Mouse (Mus musculus): Measurements from ENCODE around the gene Acap2. TPM values are rescaled to one million over a fixed set of nuclear protein-coding genes. Genes with fewer than 3 reads are reported as not detected.

Acap2 gene
- total and polyA plus RNA-seq, 3 experiments = 17.2 to 19.1 TPM; not detected in 1

DNA sequence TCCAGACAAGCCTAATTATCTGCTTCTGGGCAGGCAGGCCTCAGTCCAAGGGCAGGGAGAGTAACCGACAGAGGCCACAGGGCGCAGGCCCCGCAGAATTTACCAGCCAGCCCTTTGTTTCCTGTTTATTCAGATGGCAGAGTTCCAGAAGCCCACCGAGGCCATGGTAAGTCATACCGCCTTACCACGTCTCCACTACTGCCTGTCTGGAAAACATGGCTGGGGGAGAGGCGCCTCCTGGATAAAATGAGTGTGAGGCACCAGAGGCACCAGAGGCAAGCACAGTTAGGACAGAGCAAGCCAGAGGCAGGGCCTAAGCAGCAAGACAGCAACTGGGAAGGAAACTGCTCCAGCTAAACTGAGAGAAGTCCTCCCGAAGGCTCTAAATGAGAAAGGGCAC, 65.5 kb downstream of the Acap2 start:
- DNase-seq (ENCODE audit: low read depth, low spot score) = no peak
- no peak overlapping the region for H3K27ac ChIP-seq (ENCODE audit: control insufficient read depth, low read depth, low read length)
- no peaks in the 10 kb centered on the region for H3K79me2 ChIP-seq (ENCODE audit: control insufficient read depth, insufficient read depth, low read length, poor library complexity)
- H3K27me3 ChIP-seq (ENCODE audit: control insufficient read depth in 1 of 2, insufficient read depth in 2 of 2, low read length in 2 of 2) = no peaks in the 10 kb centered on the region
- no peak overlapping the region for H3K9ac ChIP-seq (ENCODE audit: control insufficient read depth, low read depth, low read length, poor library complexity, severe bottlenecking)
- H3K36me3 ChIP-seq (ENCODE audit: control insufficient read depth in 1 of 2, insufficient read depth in 2 of 2, low read length in 2 of 2) = peaks cover 0 to 6% of the 10 kb centered on the region in 2 experiments; a peak in 2 of 4 replicates
- H3K9me3 ChIP-seq (replicated peaks; ENCODE audit: insufficient read depth, low read length) = no peaks in the 10 kb centered on the region
- no peaks in the 10 kb centered on the region for H3K4me1 ChIP-seq (ENCODE audit: control insufficient read depth in 1 of 2, insufficient read depth in 2 of 2, low read length in 2 of 2)
- TF ChIP-seq RAD21 (IDR thresholded peaks at IDR 0.05; ENCODE audit: low read depth, low read length) (no peak), SIN3A (IDR thresholded peaks at IDR 0.05; ENCODE audit: low read length) (no peak), USF2 (IDR thresholded peaks at IDR 0.05; ENCODE audit: borderline replicate concordance in 1 of 2, insufficient read depth in 1 of 2, low read depth in 1 of 2, low read length in 2 of 2) (no peak), USF1 (IDR thresholded peaks at IDR 0.05; ENCODE audit: low read depth, low read length) (no peak), HCFC1 (IDR thresholded peaks at IDR 0.05; ENCODE audit: low read depth, low read length) (no peak), TBP (IDR thresholded peaks at IDR 0.05; ENCODE audit: low read depth, low read length) (no peak), ZNF384 (IDR thresholded peaks at IDR 0.05; ENCODE audit: low read depth, low read length) (no peak), CHD1 (IDR thresholded peaks at IDR 0.05; ENCODE audit: low read depth, low read length) (no peak), MYC (IDR thresholded peaks at IDR 0.05; ENCODE audit: low read depth, low read length) (no peak), POLR2AphosphoS5 (IDR thresholded peaks at IDR 0.05; ENCODE audit: borderline replicate concordance, low read depth, low read length) (no peak), E2F4 (IDR thresholded peaks at IDR 0.05; ENCODE audit: borderline replicate concordance, low read depth, low read length) (no peak), POLR2AphosphoS2 (IDR thresholded peaks at IDR 0.05; ENCODE audit: low read length) (no peak), CTCF (IDR thresholded peaks at IDR 0.05 in 2 of 3, conservative IDR thresholded peaks at IDR 0.05 in 1 of 3; ENCODE audit: control insufficient read depth in 1 of 3, insufficient read depth in 1 of 3, low read depth in 2 of 3, low read length in 3 of 3, poor library complexity in 1 of 3, severe bottlenecking in 1 of 3) (no peak), MAX (IDR thresholded peaks at IDR 0.05; ENCODE audit: low read length) (no peak), ZMIZ1 (IDR thresholded peaks at IDR 0.05; ENCODE audit: low read depth, low read length) (no peak), MAFK (IDR thresholded peaks at IDR 0.05; ENCODE audit: borderline replicate concordance, low read depth, low read length) (no peak), POLR2A (IDR thresholded peaks at IDR 0.05; ENCODE audit: control insufficient read depth in 1 of 2, insufficient read depth in 1 of 2, low read depth in 1 of 2, low read length in 2 of 2, poor library complexity in 1 of 2) (no peak)
- H3K4me3 ChIP-seq (ENCODE audit: control insufficient read depth in 1 of 2, insufficient read depth in 1 of 2, low read depth in 2 of 2, low read length in 2 of 2) = no peak overlapping the region

GRCm38 (mm10) chr16:31131531-31131930, 69.5 kb downstream of the Acap2 start:
- no peak for DNase-seq (ENCODE audit: low read depth, low spot score)
- peaks cover 0 to 6% of the 10 kb centered on the region in 2 experiments; a peak in 2 of 4 replicates for H3K36me3 ChIP-seq (ENCODE audit: control insufficient read depth in 1 of 2, insufficient read depth in 2 of 2, low read length in 2 of 2)
- H3K9me3 ChIP-seq (replicated peaks; ENCODE audit: insufficient read depth, low read length) = no peaks in the 10 kb centered on the region
- H3K4me1 ChIP-seq (ENCODE audit: control insufficient read depth in 1 of 2, insufficient read depth in 2 of 2, low read length in 2 of 2) = no peaks in the 10 kb centered on the region
- no peak overlapping the region for H3K4me3 ChIP-seq (ENCODE audit: control insufficient read depth in 1 of 2, insufficient read depth in 1 of 2, low read depth in 2 of 2, low read length in 2 of 2)
- no peak overlapping the region for H3K9ac ChIP-seq (ENCODE audit: control insufficient read depth, low read depth, low read length, poor library complexity, severe bottlenecking)
- no peaks in the 10 kb centered on the region for H3K79me2 ChIP-seq (ENCODE audit: control insufficient read depth, insufficient read depth, low read length, poor library complexity)
- no peak for TF ChIP-seq RCOR1 (IDR thresholded peaks at IDR 0.05; ENCODE audit: low read depth, low read length)
- no peak for TF ChIP-seq ZNF384 (IDR thresholded peaks at IDR 0.05; ENCODE audit: low read depth, low read length)
- TF ChIP-seq MAFK (IDR thresholded peaks at IDR 0.05; ENCODE audit: borderline replicate concordance, low read depth, low read length) = no peak
- TF ChIP-seq POLR2AphosphoS2 (IDR thresholded peaks at IDR 0.05; ENCODE audit: low read length) = no peak
- TF ChIP-seq USF2 (IDR thresholded peaks at IDR 0.05; ENCODE audit: borderline replicate concordance in 1 of 2, insufficient read depth in 1 of 2, low read depth in 1 of 2, low read length in 2 of 2) = no peak
- no peak for TF ChIP-seq MXI1 (IDR thresholded peaks at IDR 0.05; ENCODE audit: low read depth, low read length)
- no peak for TF ChIP-seq USF1 (IDR thresholded peaks at IDR 0.05; ENCODE audit: low read depth, low read length)
- no peak for TF ChIP-seq MYB (IDR thresholded peaks at IDR 0.05; ENCODE audit: low read depth, low read length)
- TF ChIP-seq ZKSCAN1 (IDR thresholded peaks at IDR 0.05; ENCODE audit: low read depth, low read length) = no peak
- TF ChIP-seq EP300 (IDR thresholded peaks at IDR 0.05; ENCODE audit: low read depth in 1 of 2, low read length in 2 of 2) = no peak
- TF ChIP-seq TAL1 (IDR thresholded peaks at IDR 0.05; ENCODE audit: low read length) = no peak
- no peak for TF ChIP-seq ZMIZ1 (IDR thresholded peaks at IDR 0.05; ENCODE audit: low read depth, low read length)
- H3K27me3 ChIP-seq (ENCODE audit: control insufficient read depth in 1 of 2, insufficient read depth in 2 of 2, low read length in 2 of 2) = no peaks in the 10 kb centered on the region
- H3K27ac ChIP-seq (ENCODE audit: control insufficient read depth, low read depth, low read length) = no peak overlapping the region
